Mouse (Mus musculus) cerebellum, adult 2 months (tissue): ENCODE results near the gene Efr3b. TPM values are rescaled to one million over a fixed set of nuclear protein-coding genes. Genes with fewer than 3 reads are reported as not detected.
"Not testable (repeated sequence)": the region's sequence is repeated elsewhere in the genome, so short reads cannot be mapped to it uniquely, and the experiment has no call there.

ENCODE experiments used
- DNase-seq, 2 experiments: peaks; one replicate each; pipeline ENCODE4 v3.0.0; 2021
- H3K27ac ChIP-seq: fragments of 200-500 bp; 2 replicates; pipeline ENCODE4 v1.5.1; 2012; ENCODE audit warnings: low read length, control low read depth, inconsistent platforms; ENCODE audit not compliant: insufficient read depth
- H3K27me3 ChIP-seq: fragments of 200-500 bp; 2 replicates; pipeline ENCODE4 v1.6.1; 2012; ENCODE audit warnings: inconsistent platforms, mild to moderate bottlenecking, low read length, moderate library complexity; ENCODE audit not compliant: control insufficient read depth, insufficient read depth
- H3K4me1 ChIP-seq: fragments of 200-500 bp; 2 replicates; pipeline ENCODE4 v1.6.1; 2011; ENCODE audit warnings: low read length; ENCODE audit not compliant: control insufficient read depth, insufficient read depth
- H3K4me3 ChIP-seq: fragments of 200-500 bp; replicated peaks from 2 replicates; pipeline ENCODE3; 2011; ENCODE audit warnings: mild to moderate bottlenecking, low read depth, low read length, control low read depth; ENCODE audit not compliant: insufficient read depth
- CTCF ChIP-seq: fragments of 200-500 bp; IDR thresholded peaks from 2 replicates; pipeline ENCODE4 v1.5.1; 2011; ENCODE audit warnings: low read depth, mild to moderate bottlenecking, control low read depth, low read length, moderate library complexity, borderline replicate concordance; ENCODE audit not compliant: insufficient read depth
- POLR2A ChIP-seq: fragments of 200-500 bp; IDR thresholded peaks from 2 replicates; pipeline ENCODE4 v1.6.1; 2011; ENCODE audit warnings: low read length, control low read depth, borderline replicate concordance; ENCODE audit not compliant: insufficient read depth
- WGBS: fragments of 180-500 bp; shearing (Covaris S2); methylation state at CpG from one replicate; pipeline ENCODE4 v1.1.7; 2018; 5-methylcytosine and 5-hydroxymethylcytosine counted together
- polyA plus RNA-seq: library from polyadenylated mRNA; depleted of rRNA; stranded (reverse); fragments of >200 nt; gene quantifications from 2 replicates; pipeline ENCODE4 v1.2.3, GENCODE M21; 2012

Gene Efr3b
- polyA plus RNA-seq, 1 experiment: 83.8 TPM

DNA sequence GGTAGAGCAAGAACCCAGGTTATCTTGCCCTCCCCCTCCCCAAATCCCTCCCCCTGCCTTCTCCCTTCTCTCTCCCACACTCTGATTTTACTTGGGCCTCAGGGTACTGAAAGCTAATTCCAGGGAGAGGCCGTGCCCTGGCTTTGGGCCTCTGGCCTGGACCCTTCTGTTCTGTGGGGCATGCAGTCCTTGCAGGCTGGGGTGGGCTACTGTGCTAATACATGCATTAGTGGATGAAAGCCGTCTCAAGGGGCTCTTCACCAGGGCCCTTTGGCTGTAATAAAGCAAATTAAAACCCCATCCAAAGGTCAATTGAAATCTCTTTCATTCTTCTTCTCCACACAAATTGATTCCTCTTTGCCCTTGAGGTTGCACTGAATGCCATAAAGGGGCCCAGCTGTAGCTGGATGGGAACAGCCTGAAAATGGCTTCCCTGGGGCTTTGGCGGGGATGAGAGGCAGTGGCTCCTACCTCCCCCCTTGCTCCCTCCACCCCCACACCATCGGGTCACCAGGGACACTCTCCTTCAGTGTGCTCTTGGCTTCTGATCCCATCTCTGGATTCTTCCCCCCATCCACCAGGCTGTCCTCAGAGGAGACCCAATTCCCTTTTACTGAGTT is 94.2 kb downstream of the Efr3b start:
- Histone ChIP-seq H3K27ac (no peak overlapping the region), H3K27me3 (no peaks in the 10 kb centered on the region), H3K4me1 (peaks cover 13% of the 10 kb centered on the region), H3K4me3 (no peak overlapping the region)
- WGBS: 67% methylated on average over 4 of the region's 4 CpGs
- no peak for DNase-seq
- TF ChIP-seq CTCF: no peak
- no peak for TF ChIP-seq POLR2A

DNA sequence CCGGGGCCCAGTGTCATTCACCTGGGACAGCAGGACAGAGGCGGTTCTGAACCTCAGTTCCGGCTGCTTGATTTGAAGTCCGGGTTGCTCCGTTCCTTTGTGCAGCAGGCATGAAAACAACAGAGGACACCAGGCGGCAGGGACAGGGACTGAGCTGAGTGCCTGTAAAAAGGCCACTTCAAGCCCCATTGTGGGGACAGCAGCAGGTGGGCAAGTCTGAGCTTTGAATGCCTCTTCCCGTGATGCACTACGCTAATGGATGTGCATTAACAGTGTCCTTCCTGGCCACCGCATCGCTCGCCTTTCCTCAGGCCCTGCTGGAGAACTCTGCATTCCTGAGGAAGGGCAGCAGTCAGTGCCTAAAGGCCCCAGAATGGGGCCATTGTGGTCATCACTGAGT is 96.7 kb downstream of the Efr3b start:
- Histone ChIP-seq H3K4me3 (no peak overlapping the region), H3K4me1 (peaks cover 3% of the 10 kb centered on the region), H3K27ac (no peak overlapping the region), H3K27me3 (no peaks in the 10 kb centered on the region)
- 31% methylated on average over 11 of the region's 11 CpGs for WGBS
- DNase-seq: no peak
- TF ChIP-seq POLR2A: no peak
- no peak for TF ChIP-seq CTCF

DNA sequence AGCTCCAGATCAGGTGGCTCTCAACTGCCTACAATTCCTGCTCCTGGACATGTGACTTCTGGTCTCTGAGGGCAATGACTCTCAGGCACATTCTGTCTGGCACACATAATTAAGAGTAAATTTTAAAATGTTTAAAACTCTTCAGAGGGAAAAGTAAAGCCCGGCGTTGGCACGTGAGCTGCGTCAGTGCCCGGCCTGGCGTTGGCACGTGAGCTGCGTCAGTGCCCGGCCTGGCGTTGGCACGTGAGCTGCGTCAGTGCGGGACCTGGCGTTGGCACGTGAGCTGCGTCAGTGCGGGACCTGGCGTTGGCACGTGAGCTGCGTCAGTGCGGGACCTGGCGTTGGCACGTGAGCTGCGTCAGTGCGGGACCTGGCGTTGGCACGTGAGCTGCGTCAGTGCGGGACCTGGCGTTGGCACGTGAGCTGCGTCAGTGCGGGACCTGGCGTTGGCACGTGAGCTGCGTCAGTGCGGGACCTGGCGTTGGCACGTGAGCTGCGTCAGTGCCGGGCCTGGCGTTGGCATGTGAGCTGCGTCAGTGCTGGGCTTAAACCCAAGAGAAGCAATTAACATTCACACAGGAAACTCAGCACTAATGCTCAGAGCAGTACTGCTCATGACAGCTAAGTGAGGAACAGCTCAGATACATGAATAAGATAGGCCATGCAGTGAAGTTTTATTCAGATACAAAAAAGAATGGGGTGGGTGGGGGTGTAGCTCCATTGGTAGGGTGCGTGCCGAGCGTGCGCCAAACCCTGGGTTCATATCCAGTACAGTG is 108.4 kb downstream of the Efr3b start:
- H3K4me3 ChIP-seq: peak overlapping the region; percentile 29
- H3K27me3 ChIP-seq, H3K4me1 ChIP-seq: not testable (repeated sequence)
- DNase-seq: peak; percentile 56 to 73
- WGBS: 38% methylated on average over 40 of the region's 47 CpGs
- peak overlapping the region; percentile 2; the same call in 1 of the 2 replicates for H3K27ac ChIP-seq
- peak; percentile 27; the same call in 1 of the 2 replicates for TF ChIP-seq POLR2A

DNA sequence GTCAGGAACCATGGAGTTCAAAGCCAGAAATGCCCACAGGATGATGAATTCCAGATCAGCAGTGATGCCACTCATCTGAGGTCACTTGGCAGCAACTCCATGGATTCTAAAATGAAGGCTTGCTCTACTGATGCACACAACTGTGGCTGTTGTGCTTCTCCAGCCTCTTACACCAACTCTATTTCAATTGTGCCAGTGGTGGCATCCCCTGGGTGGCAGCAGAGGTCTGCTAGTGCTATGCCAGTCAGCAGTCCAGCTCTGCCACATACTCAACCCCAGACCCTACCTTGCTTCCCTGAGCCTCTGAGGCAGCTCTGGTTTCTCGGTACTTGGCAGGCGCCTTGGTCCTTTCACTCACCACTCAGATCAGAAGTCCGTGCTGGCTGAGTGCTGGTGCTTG is 109.9 kb downstream of the Efr3b start:
- peak; percentile 66 for TF ChIP-seq CTCF
- TF ChIP-seq POLR2A: no peak
- Histone ChIP-seq H3K27me3 (no peaks in the 10 kb centered on the region), H3K27ac (no peak overlapping the region), H3K4me3 (no peak overlapping the region), H3K4me1 (no peaks in the 10 kb centered on the region; the same call in 1 of the 2 replicates)
- 30% methylated on average over 3 of the region's 3 CpGs for WGBS
- DNase-seq: peak; percentile 47 to 49

DNA sequence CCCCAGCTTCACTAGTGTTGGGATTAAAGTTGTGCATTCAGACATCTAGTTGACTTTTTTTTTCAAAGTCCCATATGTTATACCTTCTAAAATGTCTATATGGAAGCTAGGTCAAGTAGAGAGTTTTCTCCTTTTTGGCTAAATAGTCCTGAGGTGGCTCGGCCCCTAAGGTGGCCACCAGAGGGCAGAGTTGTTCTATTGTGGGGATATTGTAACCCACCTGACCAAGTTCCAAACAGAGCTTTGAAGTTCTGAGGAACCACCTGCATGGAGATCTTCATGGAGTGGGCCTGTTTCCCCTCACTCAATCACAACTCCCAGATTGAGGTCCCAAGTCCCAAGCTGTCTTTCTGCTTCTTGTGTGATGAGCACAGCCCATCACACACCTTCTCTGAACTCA is 112.6 kb downstream of the Efr3b start:
- Histone ChIP-seq H3K27ac (no peak overlapping the region), H3K4me3 (no peak overlapping the region), H3K27me3 (no peaks in the 10 kb centered on the region), H3K4me1 (no peaks in the 10 kb centered on the region; the same call in 1 of the 2 replicates)
- peak; percentile 72 to 80 for DNase-seq
- 0% methylated on average over 1 of the region's 1 CpGs for WGBS
- TF ChIP-seq CTCF (peak; percentile 79), POLR2A (no peak)

DNA sequence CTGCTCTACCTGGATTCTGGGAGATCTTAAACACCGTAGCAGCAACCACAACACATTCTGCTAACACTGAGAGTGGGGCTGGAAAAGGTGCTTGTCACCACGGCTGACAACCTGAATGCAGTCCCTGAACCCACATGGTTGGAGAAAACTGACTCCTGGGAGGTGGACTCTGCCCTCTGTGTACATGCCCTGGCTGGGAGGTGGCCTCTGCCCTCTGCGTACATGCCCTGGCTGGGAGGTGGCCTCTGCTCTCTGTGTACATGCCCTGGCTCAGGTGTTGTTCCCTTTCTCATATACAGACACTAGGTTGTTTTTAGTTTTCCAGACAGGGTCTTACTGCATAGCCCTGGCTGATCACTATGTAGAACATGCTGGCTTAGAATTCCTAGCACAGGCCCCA is 119.3 kb downstream of the Efr3b start:
- DNase-seq: no peak
- H3K27ac ChIP-seq: no peak overlapping the region
- H3K4me1 ChIP-seq: no peaks in the 10 kb centered on the region; the same call in 1 of the 2 replicates
- H3K4me3 ChIP-seq: no peak overlapping the region
- 94% methylated on average over 3 of the region's 3 CpGs for WGBS
- no peaks in the 10 kb centered on the region for H3K27me3 ChIP-seq
- TF ChIP-seq CTCF (no peak), POLR2A (no peak)

DNA sequence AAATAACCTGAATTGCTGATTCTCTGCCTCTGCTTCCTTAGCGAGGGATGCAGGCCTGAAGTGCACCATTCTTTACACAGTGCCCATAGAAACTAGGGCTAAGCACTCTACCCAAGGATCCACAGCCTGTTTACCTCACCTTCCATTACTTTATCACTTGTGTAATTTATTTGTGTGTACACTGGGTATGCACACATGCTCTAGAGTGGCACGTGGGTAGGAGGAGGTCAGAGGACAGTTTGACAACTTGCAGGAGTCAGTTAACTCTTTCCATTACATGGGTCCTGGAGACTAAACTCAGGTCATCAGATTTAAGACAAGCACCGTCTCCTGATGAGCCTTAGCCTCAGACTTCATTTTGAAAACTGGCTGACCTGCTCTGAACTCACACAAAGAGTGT is 120.1 kb downstream of the Efr3b start:
- no peaks in the 10 kb centered on the region; the same call in 1 of the 2 replicates for H3K4me1 ChIP-seq
- H3K27me3 ChIP-seq: no peaks in the 10 kb centered on the region
- 82% methylated on average over 3 of the region's 3 CpGs for WGBS
- H3K27ac ChIP-seq: no peak overlapping the region
- no peak for TF ChIP-seq CTCF
- TF ChIP-seq POLR2A: no peak
- no peak overlapping the region for H3K4me3 ChIP-seq
- DNase-seq: no peak

DNA sequence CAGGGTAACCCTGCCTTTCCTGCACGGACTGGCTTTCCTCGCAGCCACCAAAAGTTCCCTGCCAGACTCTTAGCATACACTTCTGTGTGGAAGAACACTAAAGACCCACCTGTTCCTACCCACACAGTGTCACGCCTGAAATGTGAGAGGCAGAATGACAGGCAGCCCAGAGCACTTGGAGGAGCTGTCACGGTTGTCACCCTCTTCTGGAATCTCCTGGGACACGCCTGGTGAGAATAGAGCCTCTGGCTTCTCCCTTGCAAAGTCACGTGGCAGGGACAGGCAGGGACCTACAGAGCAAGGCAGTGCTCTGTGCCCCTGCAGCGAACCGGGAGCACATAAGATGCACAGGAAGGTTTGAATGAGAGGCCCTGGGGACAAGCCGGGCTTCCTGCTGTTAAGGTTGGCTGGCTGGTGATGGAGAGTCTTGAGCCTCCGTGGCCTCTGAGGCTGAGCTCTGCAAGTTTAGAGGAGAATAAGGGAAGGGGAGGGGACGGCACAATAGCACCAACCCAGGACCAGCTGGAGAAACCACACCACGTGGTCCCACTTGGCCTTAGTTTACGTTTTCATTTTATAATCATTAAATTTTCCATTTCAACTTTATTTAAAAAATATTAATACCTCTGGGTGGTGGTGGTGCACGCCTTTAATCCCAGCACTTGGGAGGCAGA is 120.9 kb downstream of the Efr3b start:
- WGBS: 40% methylated on average over 14 of the region's 14 CpGs
- peak in 1 of 2 experiments; percentile 8 for DNase-seq
- Histone ChIP-seq H3K4me1 (no peaks in the 10 kb centered on the region; the same call in 1 of the 2 replicates), H3K27ac (no peak overlapping the region), H3K4me3 (no peak overlapping the region), H3K27me3 (no peaks in the 10 kb centered on the region)
- TF ChIP-seq CTCF (no peak), POLR2A (no peak)
